Mouse (Mus musculus) heart, postnatal 0 days (tissue): ENCODE data around the gene Scn3a.

Experiments used
- CTCF ChIP-seq: IDR thresholded peaks from 2 replicates; pipeline ENCODE4 v1.5.1; 2016; ENCODE audit warnings: antibody characterized with exemption, control low read depth, low read depth
- EP300 ChIP-seq: IDR thresholded peaks from 2 replicates; pipeline ENCODE4 v1.6.1; 2016; ENCODE audit warnings: antibody characterized with exemption, low read depth

- TF ChIP-seq CTCF (no peak), EP300 (no peak)
These were observed 118.2 kb downstream of the Scn3a start for GRCm38 (mm10) chr2:65449126-65449828.
